Mouse (Mus musculus): ENCODE measurements around the gene 4921536K21Rik.

The 4921536K21Rik gene

DNA sequence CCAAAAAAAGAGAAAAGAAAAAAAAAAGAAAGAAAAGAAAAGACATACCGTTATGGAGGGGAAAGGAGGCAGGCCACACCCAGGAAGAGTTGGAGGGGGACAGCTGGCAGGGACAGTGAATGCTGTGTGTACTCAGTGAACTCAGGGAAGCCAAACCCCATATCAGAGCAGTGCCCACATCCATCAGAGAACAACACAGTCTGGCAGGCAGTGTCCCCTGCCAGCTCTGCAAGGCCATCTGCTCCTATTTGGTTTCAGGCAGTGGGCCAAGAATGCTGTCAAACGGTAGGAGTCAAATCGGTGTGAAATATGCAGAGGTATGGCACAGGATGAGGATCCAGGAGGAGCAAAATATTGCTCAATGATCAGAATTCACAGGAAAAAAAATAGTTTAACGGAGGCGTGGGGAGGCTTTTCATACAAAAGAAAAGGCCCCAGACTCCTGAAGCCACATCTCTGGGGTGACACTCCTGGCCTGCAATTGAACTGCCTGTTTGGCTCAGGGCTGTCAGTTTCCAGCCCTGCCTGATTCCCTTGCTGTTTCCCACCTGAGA is 41.3 kb downstream of the 4921536K21Rik start:
- no peak for DNase-seq

DNA sequence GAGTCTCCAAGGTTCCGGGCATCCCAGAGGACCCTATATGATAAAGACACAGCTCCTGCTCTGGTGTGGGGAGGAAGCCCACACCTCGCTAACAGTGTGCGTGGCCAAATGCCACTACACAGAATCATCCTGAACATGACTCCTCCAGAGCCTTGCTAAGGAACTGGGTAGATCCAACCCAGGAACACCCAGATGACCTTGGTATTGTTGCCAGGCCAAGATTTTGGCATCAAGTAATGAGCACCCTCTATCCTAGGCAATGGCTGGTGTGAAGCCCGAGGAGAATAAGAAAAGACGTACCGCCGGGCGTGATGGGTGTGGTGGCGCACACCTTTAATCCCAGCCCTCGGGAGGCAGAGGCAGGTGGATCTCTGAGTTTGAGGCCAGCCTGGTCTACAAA is 41.9 kb downstream of the 4921536K21Rik start:
- DNase-seq, result no peak

DNA sequence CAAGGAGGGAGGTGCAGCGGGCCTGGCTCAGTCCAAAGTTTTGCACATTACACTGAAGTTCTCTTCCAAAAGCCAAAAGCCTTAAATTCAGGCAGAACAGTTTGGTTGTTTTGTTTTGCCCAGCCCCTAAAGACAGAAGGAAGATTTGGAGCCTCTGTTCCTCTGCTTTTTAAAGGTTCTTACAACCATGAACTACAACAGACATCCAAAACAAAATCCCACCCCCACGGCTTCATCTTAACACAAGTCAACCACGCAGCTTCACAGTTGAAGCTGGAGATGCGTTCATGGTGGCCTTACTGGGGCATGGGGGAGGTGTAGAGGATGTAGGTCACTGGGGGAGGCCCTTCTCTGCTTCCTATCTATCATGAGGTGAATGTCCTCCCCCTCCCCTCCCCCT is 43.0 kb downstream of the 4921536K21Rik start:
- no peak for DNase-seq

DNA sequence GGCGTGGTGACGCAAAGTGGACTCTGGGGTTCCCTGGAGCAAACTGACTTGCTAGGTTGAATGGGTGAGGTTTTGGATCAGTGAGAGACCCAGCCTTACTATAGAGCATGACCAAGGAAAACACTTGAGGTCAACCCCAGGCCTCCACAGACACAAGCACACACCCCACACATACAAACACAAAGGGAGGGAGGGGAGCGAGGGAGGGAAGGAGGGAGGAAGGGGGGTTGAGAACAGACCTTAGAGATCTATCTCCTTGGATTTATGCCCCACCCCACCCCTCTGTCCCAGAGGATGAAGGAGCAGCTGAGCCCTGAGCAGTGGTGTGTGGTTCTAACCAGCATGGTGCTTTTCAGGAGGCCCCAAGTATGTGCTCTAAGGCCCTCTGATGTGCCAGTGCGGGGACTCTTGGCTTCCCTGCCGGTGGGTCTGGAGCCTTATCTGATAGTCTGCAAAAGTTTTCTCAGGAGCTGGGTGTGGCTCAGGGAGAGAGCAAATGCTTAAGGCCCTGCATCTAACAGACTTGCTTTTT is 44.1 kb downstream of the 4921536K21Rik start:
- DNase-seq, result no peak

DNA sequence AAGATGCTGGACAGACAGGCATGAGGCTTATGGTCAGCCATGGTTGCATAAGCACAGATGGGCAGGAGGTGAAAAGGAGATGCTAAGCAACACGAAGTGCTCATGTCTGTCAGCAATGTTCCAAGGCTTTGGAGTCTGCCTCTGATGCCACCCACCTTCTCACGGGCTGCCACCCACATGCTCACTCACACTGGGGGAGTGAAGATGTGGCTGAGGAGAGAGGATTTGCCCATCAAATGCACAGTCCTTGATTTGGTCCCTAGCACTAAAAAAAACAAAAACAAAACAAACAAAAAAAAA is 44.6 kb downstream of the 4921536K21Rik start:
- DNase-seq, result no peak

DNA sequence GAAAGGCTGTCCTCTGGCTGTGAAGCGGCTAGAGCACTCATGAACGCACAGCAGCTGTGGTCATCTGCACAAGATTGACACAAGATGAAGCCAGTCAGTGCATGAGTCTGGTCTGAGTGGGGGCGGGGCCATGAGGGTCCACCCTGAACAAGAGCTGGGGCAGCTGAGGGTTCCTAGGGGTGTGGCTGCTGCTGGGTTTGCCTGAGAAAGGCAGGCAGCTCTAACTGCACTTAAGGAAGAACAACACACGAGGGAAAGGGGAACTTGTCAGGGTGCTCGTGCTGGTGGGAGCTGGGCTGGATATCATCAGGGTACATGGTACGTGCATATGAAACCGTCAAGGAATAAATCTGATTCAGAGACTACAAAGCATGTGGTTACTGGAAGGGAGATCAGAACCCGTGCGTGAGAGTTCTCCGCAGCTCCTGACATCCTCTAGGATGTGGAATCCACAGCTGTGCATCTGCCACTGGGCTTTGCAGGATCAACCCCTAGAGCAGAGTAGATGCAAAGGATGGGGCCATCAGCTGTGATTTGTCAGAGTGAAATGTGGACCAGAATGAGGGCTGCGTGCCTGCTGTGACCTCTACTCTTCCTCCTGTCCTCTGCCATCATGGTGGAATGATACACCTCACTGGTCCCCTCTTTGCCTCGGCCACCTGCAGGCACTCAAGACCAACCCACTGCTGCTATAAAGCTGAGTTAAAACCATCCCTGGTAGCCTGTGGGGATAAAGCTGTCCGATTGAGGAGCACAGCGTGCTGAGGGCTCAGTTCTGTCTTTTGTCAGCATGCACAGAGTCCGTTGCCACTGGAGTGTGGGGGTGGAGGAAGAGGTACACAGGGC is 45.2 kb downstream of the 4921536K21Rik start:
- no peak for DNase-seq

DNA sequence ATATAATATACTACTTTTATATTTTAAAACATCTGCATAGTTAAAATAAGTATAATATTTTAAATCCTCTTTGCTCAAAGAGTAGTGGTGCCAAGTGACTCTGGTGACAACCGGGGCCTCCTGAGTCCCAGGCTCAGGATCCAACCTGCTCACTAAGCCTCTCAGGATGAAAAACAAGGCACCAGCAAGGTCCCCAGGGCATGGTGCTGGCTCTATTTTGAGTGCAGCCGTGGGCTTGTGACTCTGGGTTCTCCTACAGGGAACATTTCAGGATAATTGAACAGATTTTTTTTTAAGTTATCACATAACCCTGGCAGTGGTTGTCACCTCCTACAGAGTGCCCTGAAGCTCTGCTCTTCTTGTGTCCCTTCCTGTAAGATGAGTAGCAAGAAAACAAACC is 48.5 kb downstream of the 4921536K21Rik start:
- no peak for DNase-seq

DNA sequence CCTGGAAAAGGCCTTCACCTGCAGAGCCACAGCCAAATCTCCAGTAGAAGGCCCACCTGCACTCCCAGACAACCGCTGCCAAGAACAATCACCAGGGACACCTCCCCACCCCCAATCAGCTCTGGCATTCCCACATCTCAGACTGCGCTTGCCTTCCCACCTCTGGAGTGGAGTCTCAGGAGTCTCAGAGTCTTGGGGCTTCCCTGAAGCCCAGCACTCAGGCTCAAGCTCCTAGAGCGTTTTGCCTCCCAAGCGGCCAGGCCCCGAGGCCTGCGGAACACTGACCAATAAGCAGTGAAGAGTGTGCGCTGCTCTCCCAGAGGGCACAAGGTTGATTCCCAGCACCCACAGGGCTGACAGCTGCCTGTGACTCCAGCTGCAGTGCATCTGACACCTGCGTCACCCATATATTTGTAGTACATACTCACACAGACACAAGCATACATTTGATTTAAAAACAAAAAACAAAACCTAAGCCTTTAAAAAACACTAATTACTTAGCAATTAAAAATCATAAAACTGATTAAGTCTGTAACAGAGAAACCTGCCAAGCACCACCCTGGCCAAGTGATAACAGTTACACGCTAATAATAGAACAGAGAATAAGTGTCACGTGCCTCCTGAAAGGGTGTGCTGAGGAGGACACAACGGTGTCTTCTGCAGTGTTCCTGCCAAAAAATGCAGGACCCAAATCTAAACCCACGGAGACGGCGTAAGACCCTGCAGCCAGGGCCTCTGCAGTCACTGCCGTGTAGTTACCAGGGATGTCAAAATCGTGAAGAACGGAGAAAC is 50.8 kb downstream of the 4921536K21Rik start:
- DNase-seq, result no peak

Data from lung, postnatal 14 days (tissue).